Mouse (Mus musculus): ENCODE measurements around the gene Slc35c1. TPM values are rescaled to one million over a fixed set of nuclear protein-coding genes. Genes with fewer than 3 reads are reported as not detected.

The Slc35c1 gene
- 8.7 and 9.0 TPM in 2 replicates for polyA plus RNA-seq (2014; fragmentation: Nextera tagmentation; extraction: Ambion mirVana)

DNA sequence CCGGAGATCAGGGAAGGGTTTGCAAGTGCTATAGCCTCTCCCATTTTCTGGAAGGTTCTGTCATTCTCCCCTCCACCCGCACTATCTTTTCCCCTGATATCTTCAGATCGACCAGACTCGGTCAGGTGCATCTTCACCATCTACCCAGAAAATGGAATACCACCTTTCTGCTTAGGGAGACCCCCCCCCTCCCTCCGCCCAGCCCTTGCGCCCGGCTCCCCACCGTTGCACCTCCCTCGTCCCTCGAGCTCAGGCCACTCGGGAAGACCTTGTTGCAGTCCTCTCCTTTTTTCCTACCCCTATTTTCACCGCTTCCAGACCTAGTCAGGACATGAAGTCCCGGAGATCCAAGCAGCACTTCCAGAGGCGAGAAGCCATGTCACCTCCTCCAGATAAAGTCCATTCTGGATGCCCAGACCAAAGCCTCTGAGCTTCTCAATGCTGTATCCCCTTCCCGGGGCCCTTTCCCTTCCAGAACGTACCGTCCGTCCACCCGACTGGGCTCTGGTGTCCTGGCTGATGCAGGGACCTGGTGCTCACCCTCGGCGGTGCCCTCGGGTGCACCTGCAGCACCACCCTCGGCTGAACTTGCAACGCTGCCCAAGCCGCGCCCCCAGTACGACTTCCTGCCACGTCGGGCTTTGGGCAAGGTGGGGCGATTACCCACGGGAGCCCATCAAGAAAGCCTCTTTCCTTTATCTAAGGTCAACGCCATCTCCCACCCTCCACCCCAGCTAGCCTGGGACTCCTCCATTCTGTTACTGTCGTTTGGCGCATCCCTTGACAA lies at the start of gene Slc35c1:
Slc35c1 (minus strand) TSS at position 618 of the 787 bp plus-strand sequence.
- no peaks in the 10 kb centered on the region for H3K9me3 ChIP-seq (ENCODE audit: control insufficient read depth, low read length)
- H3K36me3 ChIP-seq (ENCODE audit: control insufficient read depth, insufficient read depth, low read length): no peaks in the 10 kb centered on the region
- peaks cover 4% of the 10 kb centered on the region for H3K4me1 ChIP-seq (replicated peaks; ENCODE audit: control insufficient read depth, insufficient read depth, low read length)
- H3K27ac ChIP-seq (ENCODE audit: low read depth, low read length): no peak within 1 kb of the TSS
- H3K27me3 ChIP-seq (ENCODE audit: control insufficient read depth, insufficient read depth, low read length): peaks cover 12% of the 10 kb centered on the region
- H3K9ac ChIP-seq (ENCODE audit: low read depth, low read length): peak within 1 kb of the TSS; percentile 61; the same call in 1 of the 2 replicates
- WGBS: 2% methylated on average over 34 of the region's 34 CpGs
- DNase-seq (ENCODE audit: low spot score) (no peak), ATAC-seq (ENCODE audit: low FRiP score) (peak; percentile 43)
- peak within 1 kb of the TSS; percentile 89 for H3K4me2 ChIP-seq (replicated peaks; ENCODE audit: low read depth, low read length)
- H3K4me3 ChIP-seq (ENCODE audit: low read depth, low read length): peak within 1 kb of the TSS; percentile 67

DNA sequence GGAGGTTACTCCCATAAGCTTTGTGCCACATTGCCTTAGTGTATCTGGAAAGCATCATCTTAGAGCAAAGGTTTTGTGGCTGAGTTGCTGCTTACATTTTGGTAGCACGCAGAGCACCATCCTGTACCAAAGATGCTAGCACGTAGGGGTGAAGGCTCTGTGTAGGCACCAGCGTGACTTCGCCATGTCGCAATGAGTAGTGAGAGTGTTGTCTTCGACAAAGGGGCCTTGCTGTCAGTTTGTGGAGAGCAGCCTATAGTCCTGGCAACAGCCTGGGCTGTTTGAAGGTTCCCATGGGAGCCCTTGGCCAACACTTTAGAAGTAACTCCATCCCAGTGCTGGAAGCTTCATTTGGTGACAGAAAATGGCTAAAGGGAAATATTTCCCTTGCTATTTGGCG lies 45.0 kb upstream of the Slc35c1 start:
- Histone ChIP-seq H3K27ac (ENCODE audit: low read depth, low read length) (no peak overlapping the region), H3K9me3 (ENCODE audit: control insufficient read depth, low read length) (no peaks in the 10 kb centered on the region), H3K9ac (ENCODE audit: low read depth, low read length) (no peak overlapping the region), H3K4me3 (ENCODE audit: low read depth, low read length) (no peak overlapping the region), H3K4me2 (replicated peaks; ENCODE audit: low read depth, low read length) (no peak overlapping the region), H3K4me1 (replicated peaks; ENCODE audit: control insufficient read depth, insufficient read depth, low read length) (no peaks in the 10 kb centered on the region), H3K36me3 (ENCODE audit: control insufficient read depth, insufficient read depth, low read length) (no peaks in the 10 kb centered on the region), H3K27me3 (ENCODE audit: control insufficient read depth, insufficient read depth, low read length) (no peaks in the 10 kb centered on the region)
- DNase-seq (ENCODE audit: low spot score) (no peak), ATAC-seq (ENCODE audit: low FRiP score) (no peak)
- WGBS: 90% methylated on average over 7 of the region's 7 CpGs

DNA sequence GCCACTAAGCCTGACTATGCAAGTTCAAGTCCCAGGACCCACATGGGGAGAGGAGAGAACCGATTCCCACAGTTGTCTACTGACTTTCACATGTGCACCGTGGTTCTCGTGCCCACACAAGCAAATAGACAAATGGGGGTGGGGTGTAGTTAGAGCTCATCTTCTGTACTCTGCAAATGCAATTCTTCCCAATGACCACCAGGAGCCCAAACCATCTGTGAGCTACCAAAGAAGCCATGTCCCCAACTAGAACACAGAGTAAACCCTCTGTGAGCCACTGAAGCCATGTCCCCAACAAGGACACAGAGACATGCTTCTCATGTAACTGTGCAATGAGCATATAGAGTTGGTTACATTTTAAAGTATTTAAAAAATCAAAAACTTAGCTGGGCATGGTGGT lies 43.1 kb upstream of the Slc35c1 start:
- H3K4me2 ChIP-seq (replicated peaks; ENCODE audit: low read depth, low read length): no peak overlapping the region
- no peak overlapping the region for H3K4me3 ChIP-seq (ENCODE audit: low read depth, low read length)
- no peaks in the 10 kb centered on the region for H3K9me3 ChIP-seq (ENCODE audit: control insufficient read depth, low read length)
- no peaks in the 10 kb centered on the region for H3K27me3 ChIP-seq (ENCODE audit: control insufficient read depth, insufficient read depth, low read length)
- no peak overlapping the region for H3K27ac ChIP-seq (ENCODE audit: low read depth, low read length)
- no peaks in the 10 kb centered on the region for H3K4me1 ChIP-seq (replicated peaks; ENCODE audit: control insufficient read depth, insufficient read depth, low read length)
- no peak for ATAC-seq (ENCODE audit: low FRiP score)
- DNase-seq (ENCODE audit: low spot score): no peak
- whole genome bisulfite sequencing: 96% methylated on average over 3 of the region's 3 CpGs
- no peak overlapping the region for H3K9ac ChIP-seq (ENCODE audit: low read depth, low read length)
- H3K36me3 ChIP-seq (ENCODE audit: control insufficient read depth, insufficient read depth, low read length): no peaks in the 10 kb centered on the region

DNA sequence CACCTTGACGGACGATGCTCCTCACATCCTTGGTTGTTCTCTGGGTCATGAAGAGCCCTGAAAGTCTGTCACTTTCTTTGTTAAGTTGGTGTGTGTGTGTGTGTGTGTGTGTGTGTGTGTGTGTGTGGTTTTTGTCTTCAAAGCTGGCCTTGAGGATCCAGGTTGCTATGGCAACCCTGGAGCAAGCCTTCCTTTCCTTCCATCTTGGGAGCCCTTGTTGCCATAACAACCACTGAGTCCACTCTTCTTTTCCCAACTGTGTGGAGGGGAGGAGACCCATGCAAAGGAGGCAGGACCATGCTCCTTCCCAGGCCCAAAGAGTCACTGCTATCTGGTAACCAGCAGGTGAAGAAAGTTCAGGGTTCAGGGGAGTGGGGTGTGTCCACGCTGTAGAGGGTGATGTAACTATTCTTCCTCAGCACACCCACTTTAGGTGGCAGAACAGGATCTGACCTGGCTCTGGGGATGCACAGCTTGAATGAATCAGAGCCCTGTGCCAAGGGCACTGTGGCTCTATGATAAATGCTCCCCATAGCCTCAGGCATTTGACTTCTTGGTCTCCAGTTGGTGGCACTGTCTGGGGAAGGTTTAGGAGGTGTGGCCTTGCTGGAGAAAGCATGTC lies 39.5 kb upstream of the Slc35c1 start:
- WGBS: 33% methylated on average over 3 of the region's 3 CpGs
- ATAC-seq (ENCODE audit: low FRiP score): peak; percentile 85
- H3K36me3 ChIP-seq (ENCODE audit: control insufficient read depth, insufficient read depth, low read length): no peaks in the 10 kb centered on the region

DNA sequence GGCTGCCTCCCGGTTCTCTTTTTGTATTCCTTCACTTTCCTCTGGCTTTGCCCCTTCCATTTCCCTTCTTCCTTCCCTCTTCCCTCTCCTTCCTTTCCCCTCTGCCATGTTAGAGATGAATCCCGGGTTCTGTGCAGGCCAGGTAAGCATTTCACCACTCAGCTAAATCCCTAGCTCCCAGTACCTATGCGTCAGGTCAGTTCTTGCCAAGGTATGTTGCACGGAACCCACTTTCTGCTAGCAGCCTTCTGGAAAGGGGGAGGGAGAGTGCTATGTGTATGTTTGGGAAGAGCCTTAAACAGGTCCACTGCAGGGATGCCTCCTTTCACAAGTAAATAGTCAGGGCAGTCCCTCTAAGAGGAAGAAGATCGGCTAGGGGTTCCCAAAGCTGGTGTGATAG lies 36.8 kb upstream of the Slc35c1 start:
- 62% methylated on average over 5 of the region's 5 CpGs for WGBS
- H3K9me3 ChIP-seq (ENCODE audit: control insufficient read depth, low read length): no peaks in the 10 kb centered on the region
- no peak overlapping the region for H3K27ac ChIP-seq (ENCODE audit: low read depth, low read length)
- H3K4me2 ChIP-seq (replicated peaks; ENCODE audit: low read depth, low read length): no peak overlapping the region
- no peaks in the 10 kb centered on the region for H3K27me3 ChIP-seq (ENCODE audit: control insufficient read depth, insufficient read depth, low read length)
- H3K9ac ChIP-seq (ENCODE audit: low read depth, low read length): no peak overlapping the region
- no peak for DNase-seq (ENCODE audit: low spot score)
- H3K4me3 ChIP-seq (ENCODE audit: low read depth, low read length): no peak overlapping the region
- 0 out of 2 replicates have a peak, but pooled peaks cover 5% of the 10 kb centered on the region for H3K4me1 ChIP-seq (replicated peaks; ENCODE audit: control insufficient read depth, insufficient read depth, low read length)
- H3K36me3 ChIP-seq (ENCODE audit: control insufficient read depth, insufficient read depth, low read length): no peaks in the 10 kb centered on the region
- ATAC-seq (ENCODE audit: low FRiP score): no peak

More for the DNA sequence above, 39.5 kb upstream of the Slc35c1 start:
- Histone ChIP-seq H3K9ac (ENCODE audit: low read depth, low read length) (no peak overlapping the region), H3K4me1 (replicated peaks; ENCODE audit: control insufficient read depth, insufficient read depth, low read length) (0 out of 2 replicates have a peak, but pooled peaks cover 5% of the 10 kb centered on the region), H3K9me3 (ENCODE audit: control insufficient read depth, low read length) (no peaks in the 10 kb centered on the region), H3K27me3 (ENCODE audit: control insufficient read depth, insufficient read depth, low read length) (no peaks in the 10 kb centered on the region), H3K4me2 (replicated peaks; ENCODE audit: low read depth, low read length) (no peak overlapping the region), H3K4me3 (ENCODE audit: low read depth, low read length) (no peak overlapping the region), H3K27ac (ENCODE audit: low read depth, low read length) (no peak overlapping the region)
- peak; percentile 78 for DNase-seq (ENCODE audit: low spot score)

DNA sequence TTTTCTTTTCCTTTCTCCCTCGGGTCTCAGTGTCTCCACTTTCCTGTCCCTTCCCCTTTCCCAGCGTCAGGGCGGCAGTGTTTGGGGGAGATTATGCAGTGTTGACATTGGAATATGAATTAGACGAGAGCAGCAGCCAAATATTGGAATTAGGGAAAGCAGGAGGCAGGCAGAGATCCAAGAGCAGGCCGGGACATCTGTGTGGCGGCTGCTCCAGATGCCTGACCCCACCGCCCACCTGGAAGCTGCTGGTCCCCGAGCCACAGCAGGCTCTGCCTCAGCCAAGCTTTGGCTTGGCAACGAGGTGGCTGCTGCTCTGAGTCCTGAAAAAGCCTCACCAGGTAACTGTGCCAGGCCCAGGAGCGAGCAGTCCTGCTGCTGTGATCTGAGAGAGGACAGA lies 36.3 kb upstream of the Slc35c1 start:
- Histone ChIP-seq H3K9me3 (ENCODE audit: control insufficient read depth, low read length) (no peaks in the 10 kb centered on the region), H3K27ac (ENCODE audit: low read depth, low read length) (no peak overlapping the region)
- 50% methylated on average over 10 of the region's 10 CpGs for WGBS

DNA sequence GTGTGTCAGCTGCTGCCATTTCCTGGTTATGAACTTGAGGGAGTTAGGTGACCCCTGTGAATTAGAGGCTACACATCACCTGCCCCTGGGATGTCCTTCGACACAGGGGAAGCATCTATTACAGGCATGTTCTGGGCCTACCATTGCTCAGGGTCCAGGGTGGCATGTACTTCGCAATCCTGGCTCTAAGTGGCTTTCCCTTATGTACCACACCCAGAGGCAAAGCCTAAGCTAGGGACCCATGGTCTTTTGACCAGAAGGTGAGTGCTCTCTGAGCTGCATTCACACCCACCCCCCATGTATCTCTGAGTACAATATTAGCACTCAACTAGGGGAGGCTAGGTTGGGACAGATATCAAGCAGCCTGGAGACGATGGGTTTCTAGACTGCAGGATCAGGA lies 34.6 kb upstream of the Slc35c1 start:
- no peaks in the 10 kb centered on the region for H3K27me3 ChIP-seq (ENCODE audit: control insufficient read depth, insufficient read depth, low read length)
- H3K4me2 ChIP-seq (replicated peaks; ENCODE audit: low read depth, low read length): no peak overlapping the region
- DNase-seq (ENCODE audit: low spot score): no peak
- H3K9me3 ChIP-seq (ENCODE audit: control insufficient read depth, low read length): no peaks in the 10 kb centered on the region
- 0 out of 2 replicates have a peak, but pooled peaks cover 5% of the 10 kb centered on the region for H3K4me1 ChIP-seq (replicated peaks; ENCODE audit: control insufficient read depth, insufficient read depth, low read length)
- H3K9ac ChIP-seq (ENCODE audit: low read depth, low read length): no peak overlapping the region
- whole genome bisulfite sequencing: 86% methylated on average over 3 of the region's 3 CpGs
- no peak overlapping the region for H3K27ac ChIP-seq (ENCODE audit: low read depth, low read length)
- ATAC-seq (ENCODE audit: low FRiP score): no peak
- no peak overlapping the region for H3K4me3 ChIP-seq (ENCODE audit: low read depth, low read length)
- no peaks in the 10 kb centered on the region for H3K36me3 ChIP-seq (ENCODE audit: control insufficient read depth, insufficient read depth, low read length)

More for the DNA sequence above, 36.3 kb upstream of the Slc35c1 start:
- H3K4me1 ChIP-seq (replicated peaks; ENCODE audit: control insufficient read depth, insufficient read depth, low read length): 0 out of 2 replicates have a peak, but pooled peaks cover 5% of the 10 kb centered on the region
- no peaks in the 10 kb centered on the region for H3K27me3 ChIP-seq (ENCODE audit: control insufficient read depth, insufficient read depth, low read length)
- H3K4me2 ChIP-seq (replicated peaks; ENCODE audit: low read depth, low read length): no peak overlapping the region
- DNase-seq (ENCODE audit: low spot score): no peak
- H3K36me3 ChIP-seq (ENCODE audit: control insufficient read depth, insufficient read depth, low read length): no peaks in the 10 kb centered on the region
- no peak overlapping the region for H3K9ac ChIP-seq (ENCODE audit: low read depth, low read length)
- ATAC-seq (ENCODE audit: low FRiP score): no peak
- H3K4me3 ChIP-seq (ENCODE audit: low read depth, low read length): no peak overlapping the region

DNA sequence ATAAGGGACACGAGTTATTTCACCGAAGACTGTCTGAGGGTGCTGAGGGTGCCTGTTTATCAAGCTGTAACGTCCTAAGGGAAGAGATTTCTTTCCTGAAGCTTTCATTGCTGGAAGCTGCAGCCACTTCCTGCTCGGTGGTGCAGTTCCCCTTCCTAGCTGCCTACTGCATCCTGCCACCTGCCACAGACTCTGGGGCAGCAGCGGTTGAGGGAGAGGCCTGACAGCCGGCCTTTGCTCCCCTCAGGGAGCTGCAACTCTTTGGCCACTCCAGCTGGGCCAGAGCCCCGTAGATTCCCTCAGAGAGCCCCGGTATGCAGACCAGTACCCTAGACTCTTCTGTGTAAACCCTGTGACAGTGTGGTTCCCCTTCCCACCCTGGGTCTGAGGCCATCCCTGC lies 34.1 kb upstream of the Slc35c1 start:
- no peaks in the 10 kb centered on the region for H3K36me3 ChIP-seq (ENCODE audit: control insufficient read depth, insufficient read depth, low read length)
- H3K4me1 ChIP-seq (replicated peaks; ENCODE audit: control insufficient read depth, insufficient read depth, low read length): 0 out of 2 replicates have a peak, but pooled peaks cover 5% of the 10 kb centered on the region
- H3K27ac ChIP-seq (ENCODE audit: low read depth, low read length): no peak overlapping the region
- 58% methylated on average over 8 of the region's 8 CpGs for WGBS
- H3K9ac ChIP-seq (ENCODE audit: low read depth, low read length): no peak overlapping the region
- H3K9me3 ChIP-seq (ENCODE audit: control insufficient read depth, low read length): no peaks in the 10 kb centered on the region
- no peak overlapping the region for H3K4me2 ChIP-seq (replicated peaks; ENCODE audit: low read depth, low read length)
- H3K27me3 ChIP-seq (ENCODE audit: control insufficient read depth, insufficient read depth, low read length): no peaks in the 10 kb centered on the region
- no peak overlapping the region for H3K4me3 ChIP-seq (ENCODE audit: low read depth, low read length)
- ATAC-seq (ENCODE audit: low FRiP score): 0 out of 2 replicates have a peak, but pooled peaks have one; percentile 25
- DNase-seq (ENCODE audit: low spot score): no peak
